Mouse (Mus musculus) monocyte, adult 2 months (primary cell): ENCODE measurements around the gene Camsap2.

Experiments
- DNase-seq, 2 experiments: peaks; one replicate each; pipeline ENCODE4 v3.0.0; 2022; ENCODE audit warnings: low spot score in 2 of 2, low read depth in 1 of 2

The Camsap2 gene

DNA sequence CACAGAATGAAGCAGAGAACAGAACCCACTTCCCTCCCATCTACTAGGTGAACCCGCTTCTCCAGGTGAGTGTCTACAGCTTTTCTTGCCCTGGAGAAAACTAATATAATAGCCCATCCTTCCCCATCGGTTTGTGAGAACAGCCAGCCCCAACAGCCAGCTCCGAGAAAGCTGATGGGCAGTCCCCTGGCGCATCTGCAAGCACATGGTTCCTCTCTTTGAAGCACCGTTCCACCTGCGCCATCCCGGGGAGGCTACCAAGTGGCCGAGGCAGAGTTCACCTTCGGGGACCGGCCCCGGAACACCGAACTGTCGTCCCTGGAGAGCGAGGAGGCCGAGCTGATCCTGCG is 86.4 kb downstream of the Camsap2 start:
- no peak for DNase-seq

DNA sequence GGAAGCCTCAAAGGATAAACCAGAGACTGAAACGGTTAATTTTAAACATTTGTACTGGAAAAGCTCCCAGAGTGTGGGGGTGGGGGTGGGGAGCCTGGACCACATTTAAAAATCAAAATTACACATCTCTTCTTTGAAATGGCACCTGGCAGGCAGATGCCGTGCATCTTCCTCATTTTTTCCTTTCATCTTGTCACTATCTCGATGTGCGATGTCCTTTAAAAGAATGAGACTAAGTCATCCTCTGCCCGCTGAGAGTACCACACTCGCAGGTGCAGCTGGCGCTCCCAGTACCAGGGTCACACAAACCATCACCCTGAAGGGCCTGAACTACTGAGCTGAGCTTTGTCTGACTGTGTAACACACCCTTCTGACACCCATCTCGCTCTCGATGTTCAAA is 87.4 kb downstream of the Camsap2 start:
- no peak for DNase-seq

DNA sequence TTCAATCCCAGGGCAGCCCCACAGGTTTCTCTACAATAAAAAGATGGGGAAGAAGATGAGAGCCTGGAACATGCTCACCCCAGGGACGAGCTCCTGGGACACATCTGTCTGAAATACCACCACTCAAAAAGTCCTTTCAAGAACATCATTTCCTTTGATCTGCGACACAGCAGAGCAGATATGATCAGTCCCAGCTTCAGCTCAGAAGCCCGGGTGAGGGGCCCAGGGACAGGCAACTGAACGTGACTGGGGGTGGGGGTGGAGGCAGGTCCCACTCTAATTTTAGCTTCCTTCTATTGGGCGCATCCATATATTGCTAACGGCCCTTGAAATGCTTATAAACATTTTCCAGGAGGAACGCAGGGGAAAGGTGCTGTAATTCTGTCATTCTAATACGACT is 90.2 kb downstream of the Camsap2 start:
- no peak for DNase-seq

DNA sequence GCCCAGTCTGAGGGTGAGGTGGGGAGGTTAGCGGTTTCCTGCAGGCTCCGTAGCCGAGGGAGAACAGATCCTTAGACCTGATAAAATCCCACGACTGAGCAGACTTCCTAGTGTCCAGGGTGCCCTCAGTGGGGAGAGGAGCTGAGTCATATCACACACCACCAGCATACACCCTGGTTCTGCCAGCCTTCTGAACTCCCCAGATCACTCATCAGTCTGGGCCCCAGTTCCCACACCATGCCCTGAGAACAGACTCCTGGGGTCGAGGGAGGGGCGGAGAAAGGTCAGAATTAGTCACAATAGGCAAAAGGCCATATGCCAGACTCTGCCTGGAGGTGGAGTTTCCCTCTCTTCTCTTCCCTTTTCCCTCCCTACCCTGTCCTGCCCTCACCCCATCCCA is 90.7 kb downstream of the Camsap2 start:
- DNase-seq, result no peak

DNA sequence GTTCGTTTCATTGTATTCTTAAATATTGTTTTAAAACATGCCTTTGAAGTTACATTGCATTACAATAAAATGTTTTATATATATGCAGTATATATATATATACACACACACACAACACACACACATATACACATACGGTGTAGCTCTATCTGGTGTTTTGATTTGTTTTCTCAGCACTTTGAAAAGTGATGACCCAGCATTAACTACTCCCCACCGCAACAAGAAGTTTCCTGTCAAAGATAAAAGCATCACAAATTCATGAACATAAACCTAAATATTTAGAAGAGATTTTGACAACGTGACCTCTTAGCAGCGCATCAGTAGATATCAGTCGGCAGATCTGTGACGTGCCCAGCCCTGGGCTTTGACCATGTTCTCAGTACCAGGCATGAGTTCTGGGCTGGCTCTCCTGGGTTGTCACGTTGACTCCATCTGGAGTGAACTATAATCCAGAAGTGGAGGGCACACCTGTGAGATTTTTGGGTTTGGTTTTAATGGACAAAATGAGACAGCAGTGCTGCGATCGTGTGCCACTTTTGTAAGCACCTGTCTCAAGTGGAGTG is 91.3 kb downstream of the Camsap2 start:
- no peak for DNase-seq

DNA sequence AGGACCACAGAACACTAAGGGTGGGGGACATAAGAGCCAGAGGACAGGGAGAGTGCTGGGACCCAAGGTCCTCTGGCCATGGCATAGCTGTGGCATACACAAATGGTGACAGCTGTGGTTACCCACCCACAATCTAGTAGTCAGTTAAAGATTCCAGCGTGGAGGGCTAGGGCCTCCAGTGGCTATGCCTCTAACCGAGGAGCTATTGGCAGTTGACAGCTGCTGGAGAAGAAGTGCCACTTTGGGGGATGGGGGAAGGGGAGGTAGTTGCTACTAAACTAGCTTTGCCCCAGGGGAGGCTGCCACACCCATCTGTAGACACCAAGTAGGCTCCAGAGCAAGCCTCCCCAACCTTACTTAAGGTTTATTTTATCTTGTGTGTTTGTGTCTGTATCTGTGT is 92.4 kb downstream of the Camsap2 start:
- no peak for DNase-seq

DNA sequence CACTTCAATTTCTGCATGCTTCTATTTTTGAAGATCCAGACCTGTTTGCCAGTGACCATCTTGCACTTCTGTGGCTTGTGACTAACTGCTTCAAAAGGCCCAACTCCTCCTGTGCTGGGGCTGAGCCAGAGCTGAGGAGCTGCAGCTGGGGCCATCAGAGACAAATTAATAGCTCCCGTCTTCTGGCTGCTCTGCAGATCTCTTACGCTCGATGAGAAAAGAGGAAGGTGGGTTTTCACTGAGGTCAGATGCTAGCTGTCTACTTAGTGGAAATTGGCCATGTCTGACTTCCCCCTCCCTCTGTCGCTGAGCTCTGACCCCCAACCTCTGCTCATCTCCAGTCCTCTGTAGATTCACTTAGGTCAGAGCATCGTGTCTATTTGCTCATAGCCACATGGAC is 96.2 kb downstream of the Camsap2 start:
- DNase-seq, result no peak

DNA sequence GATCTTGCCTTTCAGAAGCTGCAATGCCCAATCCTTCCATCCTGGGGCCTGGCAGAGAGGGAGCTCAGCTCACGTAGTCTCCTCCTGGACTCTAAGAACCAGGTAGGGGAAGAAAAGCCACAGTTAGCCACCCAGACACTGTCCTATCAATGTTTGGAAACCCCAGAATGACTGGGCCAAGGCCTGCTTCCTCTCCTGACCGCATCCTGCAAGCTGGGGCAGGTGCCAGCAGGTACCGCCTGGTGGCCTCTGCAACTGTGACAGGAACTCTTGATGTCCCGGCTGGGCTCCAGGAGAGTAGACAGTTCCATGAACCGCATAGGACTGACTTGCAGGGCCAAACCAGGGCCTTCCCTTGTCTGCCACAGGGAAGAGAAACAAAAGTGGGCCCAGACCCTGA is 98.5 kb downstream of the Camsap2 start:
- DNase-seq, result no peak

DNA sequence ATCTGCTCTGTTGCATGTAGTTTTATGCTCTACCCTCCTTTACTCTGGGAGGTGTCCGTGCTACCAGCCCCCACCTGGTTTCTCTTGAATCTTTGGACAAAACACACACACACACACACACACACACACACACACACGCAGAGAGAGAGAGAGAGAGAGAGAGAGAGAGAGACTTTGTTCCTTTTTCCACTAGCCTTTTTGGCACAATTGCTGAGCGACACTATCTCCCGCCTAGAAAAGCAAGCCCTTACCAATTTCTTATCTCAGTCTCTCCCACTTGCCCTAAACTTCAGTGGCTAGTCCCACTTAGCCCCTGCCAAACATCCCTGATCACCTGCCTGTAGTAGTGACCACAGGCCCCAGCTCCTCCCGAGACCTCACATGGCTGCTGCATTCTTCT is 101.4 kb downstream of the Camsap2 start:
- no peak for DNase-seq

DNA sequence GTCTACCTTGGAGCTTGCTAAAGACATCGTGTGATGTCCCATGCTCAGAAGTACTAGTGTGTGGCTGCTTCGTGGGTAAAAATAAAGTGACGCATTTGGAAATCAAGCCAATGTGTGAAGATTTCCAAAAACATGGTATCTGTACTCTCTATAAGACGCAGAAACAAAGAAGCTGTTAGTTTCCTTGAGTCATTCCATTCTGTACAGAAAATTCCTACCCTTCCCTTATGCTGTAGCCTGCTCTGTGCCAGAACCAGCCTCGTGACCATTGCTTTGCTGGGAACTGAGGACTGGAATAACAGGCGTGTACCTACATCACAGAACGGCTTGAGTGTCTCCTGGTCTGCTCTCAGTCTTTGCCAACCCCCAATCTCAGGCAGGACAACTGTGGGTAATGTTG is 104.1 kb downstream of the Camsap2 start:
- DNase-seq, result no peak

DNA sequence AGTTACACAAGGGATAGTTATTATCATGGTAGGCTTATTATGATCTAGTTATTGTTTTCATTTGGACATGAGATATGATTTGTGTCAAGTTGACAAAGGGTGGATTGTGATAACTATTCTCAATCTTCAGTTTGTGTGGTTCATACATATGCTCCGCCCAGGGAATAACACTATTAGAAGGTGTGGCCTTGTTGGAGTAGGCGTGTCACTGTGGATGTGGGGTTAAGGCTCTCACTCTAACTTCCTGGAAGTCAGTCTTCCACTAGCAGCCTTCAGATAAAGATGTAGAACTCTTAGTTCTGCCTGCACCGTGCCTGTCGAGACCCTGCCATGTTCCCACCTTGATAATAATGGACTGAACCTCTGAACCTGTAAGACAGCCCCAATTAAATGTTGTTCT is 107.4 kb downstream of the Camsap2 start:
- no peak for DNase-seq

DNA sequence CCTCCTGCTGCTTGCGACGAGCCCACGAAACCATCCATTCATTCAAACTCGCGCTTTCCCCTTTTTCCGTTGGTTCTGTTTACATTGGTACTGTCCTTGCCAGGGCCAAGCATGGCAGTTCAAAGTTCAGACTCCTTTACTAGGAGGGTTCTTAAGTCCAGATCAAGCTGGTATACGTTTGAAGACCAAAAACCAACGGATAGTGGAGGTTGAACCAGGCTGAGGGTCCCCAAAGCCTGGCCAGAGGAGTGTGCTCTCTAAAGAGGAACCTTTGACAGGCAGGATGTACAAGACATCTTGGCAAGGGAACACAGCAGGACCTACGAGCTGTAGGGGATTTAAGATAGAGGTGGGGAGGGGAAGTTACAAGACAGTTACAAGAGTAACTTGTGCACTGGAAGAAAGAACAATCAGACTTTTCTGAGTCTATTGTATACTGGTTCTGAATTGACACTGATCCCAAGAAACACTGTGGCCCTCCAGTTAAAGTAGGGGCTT is 111.3 kb downstream of the Camsap2 start:
- no peak for DNase-seq

DNA sequence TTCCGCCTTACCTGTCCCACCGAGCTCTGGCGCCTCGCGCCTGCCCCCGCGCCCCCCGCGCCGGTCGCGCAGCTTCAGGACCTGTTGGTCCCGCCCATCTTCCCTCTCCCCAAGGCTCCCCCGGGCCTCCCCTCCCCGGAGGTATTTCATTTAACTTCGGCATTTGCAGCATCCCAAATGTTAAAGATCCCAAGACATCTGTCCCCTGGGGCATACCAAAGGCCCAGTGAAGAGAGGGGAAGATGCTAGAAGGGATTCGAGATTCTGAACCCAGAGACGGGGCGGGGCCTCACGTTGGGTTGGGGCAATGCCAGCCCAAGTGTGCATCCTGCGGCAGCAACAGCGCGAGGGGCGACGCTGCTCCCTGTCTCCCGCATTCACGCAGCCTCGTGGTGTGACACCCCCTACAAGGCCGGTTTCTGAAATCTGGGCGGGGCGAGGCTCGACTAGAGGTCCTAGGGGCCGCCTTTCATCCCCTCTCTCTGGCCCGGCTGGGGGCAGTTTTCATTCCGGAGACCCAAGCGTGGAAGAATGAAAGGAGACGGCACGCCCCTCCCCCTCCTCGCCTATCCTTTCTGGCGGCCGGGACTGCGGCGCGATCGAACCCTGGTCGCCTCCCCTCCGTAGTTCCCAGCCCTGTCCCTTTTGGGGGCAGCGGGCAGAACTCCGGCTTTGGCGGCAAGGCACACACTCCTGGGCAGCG is 111.9 kb downstream of the Camsap2 start, which contains the start of gene Inava:
Inava (minus strand) TSS at position 373 of the 703 bp plus-strand sequence.
- no peak for DNase-seq

DNA sequence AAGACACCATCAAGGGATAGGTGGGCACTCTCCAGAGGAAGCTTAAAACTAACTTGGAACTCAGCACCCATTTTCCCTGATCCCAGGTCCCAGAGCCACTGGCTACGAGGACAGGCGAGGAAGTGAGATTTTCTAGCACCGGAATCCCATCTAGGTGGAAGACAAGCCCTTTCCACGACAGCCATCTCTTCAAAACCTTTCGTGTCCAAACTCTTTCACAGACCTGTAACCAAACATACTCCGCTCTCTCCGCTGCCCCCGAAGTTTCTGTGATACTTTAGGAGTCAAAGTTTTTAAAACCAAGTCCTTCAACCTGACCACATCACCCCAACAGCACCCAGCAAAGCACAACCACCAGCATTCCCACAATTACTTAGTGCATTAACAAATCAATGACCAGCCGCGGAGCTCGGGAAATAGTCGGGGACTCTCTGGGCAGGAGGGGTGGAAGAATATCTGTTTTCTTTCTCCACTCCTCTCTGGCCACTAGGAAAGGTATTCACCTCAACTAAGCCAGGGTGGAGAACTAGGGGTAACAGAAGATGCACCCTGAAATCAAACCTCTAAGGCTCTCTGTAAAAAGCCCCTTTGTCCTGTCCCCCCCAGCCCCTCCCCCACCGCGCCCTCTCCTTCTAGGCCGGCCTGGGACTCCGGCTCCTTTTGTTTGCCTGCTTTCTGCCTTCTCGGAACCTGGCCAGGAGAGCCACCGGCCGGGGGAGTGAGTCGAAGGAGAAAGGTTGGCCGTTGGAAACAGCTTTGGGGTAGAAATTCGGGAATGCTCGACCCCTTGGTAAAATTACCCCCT is 112.7 kb downstream of the Camsap2 start:
- DNase-seq, result no peak

DNA sequence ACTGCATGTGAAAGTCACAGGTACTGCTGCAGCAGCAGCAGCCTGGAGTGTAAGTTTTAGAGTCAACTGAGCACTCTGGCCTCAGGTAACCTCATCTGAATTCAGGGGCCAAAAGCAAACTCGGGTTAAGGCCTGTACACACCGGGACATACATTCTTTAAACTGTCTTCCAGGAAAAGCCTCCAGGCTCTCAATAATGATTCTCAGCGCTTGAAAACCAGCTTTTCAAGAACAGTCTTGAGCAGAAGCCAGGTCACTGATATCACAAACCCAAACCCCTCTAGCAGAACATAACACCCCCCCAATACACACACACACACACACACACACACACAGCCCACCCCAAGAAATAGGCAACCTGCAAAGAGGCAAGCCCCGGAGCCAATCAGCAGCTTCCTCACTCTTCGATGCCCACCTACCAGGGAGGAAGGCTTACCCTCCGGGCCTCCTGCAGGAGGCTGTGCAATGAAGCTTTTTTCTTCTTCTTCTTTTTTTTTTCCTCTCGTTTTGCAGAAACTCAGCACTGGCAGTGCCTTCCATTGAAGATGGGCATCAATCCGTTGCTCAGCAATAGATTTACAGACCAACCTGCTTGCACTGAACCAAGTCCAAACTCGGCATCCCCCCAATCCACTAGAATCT is 113.5 kb downstream of the Camsap2 start:
- no peak for DNase-seq

DNA sequence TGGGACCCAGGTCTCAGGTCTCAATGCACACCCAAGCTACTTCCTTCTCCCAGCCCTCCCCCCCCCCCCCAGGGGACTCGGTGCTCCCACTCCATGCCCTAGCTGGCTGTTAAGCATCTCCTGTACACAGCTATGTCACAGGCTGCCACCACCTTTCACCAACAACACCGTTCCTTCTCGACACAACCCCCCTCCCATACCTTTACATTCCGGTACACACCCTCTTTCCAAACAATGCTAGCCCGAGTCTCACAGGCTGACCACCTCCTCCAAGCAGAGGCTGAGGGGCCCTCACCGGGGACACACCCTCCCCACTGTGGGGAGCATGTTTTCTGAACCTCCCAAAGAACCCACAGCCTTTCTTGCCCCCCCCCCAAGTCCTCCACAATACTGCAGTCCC is 114.3 kb downstream of the Camsap2 start:
- DNase-seq, result no peak

DNA sequence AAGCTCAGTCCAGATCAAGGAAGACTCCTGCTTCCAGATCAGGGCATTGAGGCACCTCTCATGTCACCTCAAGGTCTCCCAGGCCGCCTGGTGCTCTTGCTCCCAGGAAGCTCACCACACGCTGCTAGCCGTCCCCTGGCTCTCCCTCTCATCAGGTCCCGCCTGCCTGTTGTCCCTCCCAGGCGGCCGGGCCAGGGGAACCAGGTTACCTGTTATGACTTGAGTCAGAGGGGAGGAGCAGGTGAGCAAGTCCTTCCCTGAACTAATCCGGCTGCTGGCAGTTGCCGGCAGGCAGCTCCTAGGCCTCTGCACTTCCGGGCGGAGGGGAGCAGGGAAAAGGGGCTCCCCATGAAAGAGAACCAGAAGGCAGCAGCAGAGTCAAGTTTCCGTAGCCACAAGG is 115.7 kb downstream of the Camsap2 start:
- no peak for DNase-seq

DNA sequence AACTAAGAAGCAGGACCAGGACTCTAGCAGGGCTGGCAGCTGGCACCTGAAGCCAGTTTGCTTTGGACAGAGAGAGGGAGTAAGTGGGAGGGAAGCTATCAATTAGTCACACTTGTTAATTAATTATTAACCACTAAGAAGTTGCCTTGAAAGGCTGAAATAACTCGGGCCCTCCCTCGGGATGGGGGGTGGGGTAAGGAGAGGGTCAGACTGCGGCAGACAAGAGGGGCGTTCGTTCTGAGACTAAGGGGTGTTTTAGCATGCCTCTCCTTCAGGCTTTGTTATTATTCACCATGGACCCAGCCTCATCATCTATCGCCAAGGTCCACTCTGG is 116.9 kb downstream of the Camsap2 start:
- no peak for DNase-seq

DNA sequence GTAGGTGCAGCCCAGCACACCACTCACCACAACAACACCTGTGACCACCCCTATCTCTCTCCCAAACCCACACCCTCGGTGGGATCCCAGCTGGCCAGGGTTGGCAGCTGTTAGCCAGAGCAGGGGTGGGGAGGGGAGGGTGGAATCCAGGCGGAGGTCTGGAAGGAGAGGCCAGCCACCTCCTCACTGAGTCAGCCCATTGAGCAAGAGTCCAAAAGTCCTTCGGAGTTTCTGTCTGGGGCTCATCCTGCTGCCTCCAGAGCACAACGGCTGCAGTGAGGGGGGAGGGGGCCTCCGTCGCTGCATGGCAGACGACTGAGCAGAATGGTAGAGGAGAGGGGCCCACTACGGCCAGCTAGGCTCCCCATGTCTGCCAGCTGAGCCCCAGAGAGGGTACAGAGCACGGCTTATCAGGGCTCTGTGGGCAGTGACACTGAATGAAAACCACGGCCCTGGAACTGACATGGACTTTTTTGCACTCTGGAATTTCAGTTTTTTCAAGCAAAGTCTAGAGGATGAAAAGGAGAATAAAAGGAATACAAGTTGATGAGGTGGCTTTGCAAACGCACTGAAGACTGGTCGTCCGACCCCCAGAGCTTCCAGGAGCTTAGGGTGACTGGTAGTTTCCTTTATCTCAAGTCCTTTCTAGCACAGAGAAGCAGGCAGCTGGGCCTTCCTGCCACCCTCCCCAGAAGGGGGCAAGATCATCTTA is 117.4 kb downstream of the Camsap2 start:
- DNase-seq, result no peak

DNA sequence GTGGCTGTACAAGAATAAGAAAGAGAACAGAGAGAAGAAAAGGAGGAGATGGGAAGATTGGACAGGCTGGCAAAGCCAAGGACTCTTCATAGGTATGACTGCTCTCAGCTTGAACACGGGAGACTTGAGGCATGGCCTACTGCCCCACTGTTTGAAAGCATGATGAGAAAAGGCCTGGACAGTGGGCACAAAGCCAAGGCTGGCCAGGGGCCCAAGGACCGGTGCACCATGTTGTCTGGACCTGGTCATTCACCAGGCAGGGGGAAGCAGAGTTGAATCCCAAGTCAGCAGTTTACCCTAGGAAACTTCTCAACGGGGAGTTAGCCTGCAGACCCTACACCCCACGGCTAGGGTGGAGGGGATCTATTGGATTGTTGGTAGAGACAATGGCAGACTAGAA is 118.0 kb downstream of the Camsap2 start:
- DNase-seq, result no peak

DNA sequence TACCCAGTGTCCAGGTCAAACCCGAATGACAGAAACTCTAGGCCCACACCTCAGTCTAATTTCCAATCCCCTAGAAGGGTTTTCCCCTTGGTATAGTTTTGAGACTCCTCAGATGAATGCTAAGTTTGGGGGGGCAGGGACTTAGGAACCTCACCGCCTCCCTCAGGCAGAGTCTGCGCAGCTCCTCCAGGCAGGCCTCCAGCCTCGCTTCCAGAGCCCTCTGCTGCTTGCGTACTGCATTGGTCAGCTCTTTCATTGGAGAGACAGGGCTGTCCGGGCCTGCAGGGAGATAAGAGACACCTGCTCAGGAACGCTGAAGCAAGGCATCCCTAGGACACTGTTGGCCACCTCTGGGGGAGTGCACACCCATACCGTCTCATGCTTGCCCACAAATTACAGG is 119.3 kb downstream of the Camsap2 start:
- DNase-seq, result no peak
